Mouse (Mus musculus) cerebellum, adult 2 months (tissue): ENCODE results near the gene Elf1.

Source experiments
- CTCF ChIP-seq: fragments of 200-500 bp; IDR thresholded peaks from 2 replicates; pipeline ENCODE4 v1.5.1; 2011; ENCODE audit warnings: low read depth, mild to moderate bottlenecking, control low read depth, low read length, moderate library complexity, borderline replicate concordance; ENCODE audit not compliant: insufficient read depth
- POLR2A ChIP-seq: fragments of 200-500 bp; IDR thresholded peaks from 2 replicates; pipeline ENCODE4 v1.6.1; 2011; ENCODE audit warnings: low read length, control low read depth, borderline replicate concordance; ENCODE audit not compliant: insufficient read depth

DNA sequence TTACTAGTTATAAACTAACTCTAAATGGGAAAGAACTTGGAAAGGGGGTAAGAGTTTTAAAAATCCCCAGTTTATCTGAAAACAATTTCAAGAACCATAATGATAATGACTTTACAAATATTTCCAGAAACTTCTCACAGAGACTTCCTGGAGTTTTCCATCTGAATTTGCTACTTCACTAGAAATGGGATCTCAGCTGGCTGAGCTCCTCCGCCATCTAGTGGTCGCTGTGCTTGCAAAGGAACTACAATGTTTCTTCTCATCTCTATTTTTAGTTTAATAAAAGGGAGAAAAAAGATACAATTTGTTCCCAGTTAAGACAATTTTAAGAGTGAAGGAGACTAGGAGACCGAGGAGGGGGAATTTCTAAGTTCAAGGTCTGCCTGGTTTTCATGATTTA lies 13.4 kb upstream of the Elf1 start:
- TF ChIP-seq CTCF (peak; percentile 61; the same call in 1 of the 2 replicates), POLR2A (no peak)
